Mouse (Mus musculus): ENCODE results near the gene Zmiz2.

GRCm38 (mm10) chr11:6349586-6349985, 39.3 kb upstream of the Zmiz2 start:
- TF ChIP-seq CTCF (conservative IDR thresholded peaks at IDR 0.05; ENCODE audit: insufficient read depth, insufficient read length, low read depth, low read length) (no peak), POLR2A (IDR thresholded peaks at IDR 0.05; ENCODE audit: low read depth, low read length) (no peak)
